Mouse (Mus musculus) stomach, embryonic 14.5 days (tissue): ENCODE measurements at regions not wholly inside any gene's neighbourhood (a gene's known extent, or its start where the extent isn't known, plus 50 kb on each side); places are given as distances from the start of the nearest gene placed in this dataset.

Experiments used
- ATAC-seq: fragments of 200-750 bp; cut with Nextera tagmentation; 2 replicates; pipeline ENCODE4 v1.8.0; 2017; ENCODE audit warnings: low read depth, moderate TSS enrichment; ENCODE audit not compliant: insufficient number of reproducible peaks, insufficient read depth, low FRiP score
- H3K27ac ChIP-seq: fragments of 300-500 bp; sonication (generic); 2 replicates; pipeline ENCODE4 v1.5.1; 2014; ENCODE audit warnings: mild to moderate bottlenecking, low read length, moderate library complexity, mixed read lengths
- H3K27me3 ChIP-seq: fragments of 300-500 bp; sonication (generic); 2 replicates; pipeline ENCODE4 v1.6.1; 2014; ENCODE audit warnings: low read length, control low read depth, mixed read lengths; ENCODE audit not compliant: control insufficient read depth, insufficient read depth
- H3K36me3 ChIP-seq: fragments of 300-500 bp; sonication (generic); 2 replicates; pipeline ENCODE4 v1.6.1; 2014; ENCODE audit warnings: mild to moderate bottlenecking, control low read depth, low read length, moderate library complexity, mixed read lengths; ENCODE audit not compliant: control insufficient read depth, insufficient read depth
- H3K4me1 ChIP-seq: fragments of 300-500 bp; sonication (generic); 2 replicates; pipeline ENCODE4 v1.6.1; 2014; ENCODE audit warnings: low read length, control low read depth, mixed read lengths; ENCODE audit not compliant: control insufficient read depth, insufficient read depth
- H3K4me2 ChIP-seq: fragments of 300-500 bp; sonication (generic); replicated peaks from 2 replicates; pipeline ENCODE4 v1.6.1; 2014; ENCODE audit warnings: low read depth, low read length, control low read depth
- H3K4me3 ChIP-seq: fragments of 300-500 bp; sonication (generic); 2 replicates; pipeline ENCODE4 v1.5.1; 2014; ENCODE audit warnings: low read depth, low read length, control low read depth
- H3K9ac ChIP-seq: fragments of 300-500 bp; sonication (generic); replicated peaks from 2 replicates; pipeline ENCODE4 v1.6.1; 2014; ENCODE audit warnings: low read depth, mild to moderate bottlenecking, control low read depth, low read length, moderate library complexity, mixed read lengths
- H3K9me3 ChIP-seq: fragments of 300-500 bp; sonication (generic); 2 replicates; pipeline ENCODE4 v1.6.1; 2016; ENCODE audit warnings: low read depth, low read length, control low read depth; ENCODE audit not compliant: control insufficient read depth
- WGBS: fragments of 180-500 bp; shearing (Covaris S2); extraction: QIAGEN DNeasy Blood & Tissue Kit; methylation state at CpG from one replicate; pipeline ENCODE4 v1.1.7; 2014; 5-methylcytosine and 5-hydroxymethylcytosine counted together

DNA sequence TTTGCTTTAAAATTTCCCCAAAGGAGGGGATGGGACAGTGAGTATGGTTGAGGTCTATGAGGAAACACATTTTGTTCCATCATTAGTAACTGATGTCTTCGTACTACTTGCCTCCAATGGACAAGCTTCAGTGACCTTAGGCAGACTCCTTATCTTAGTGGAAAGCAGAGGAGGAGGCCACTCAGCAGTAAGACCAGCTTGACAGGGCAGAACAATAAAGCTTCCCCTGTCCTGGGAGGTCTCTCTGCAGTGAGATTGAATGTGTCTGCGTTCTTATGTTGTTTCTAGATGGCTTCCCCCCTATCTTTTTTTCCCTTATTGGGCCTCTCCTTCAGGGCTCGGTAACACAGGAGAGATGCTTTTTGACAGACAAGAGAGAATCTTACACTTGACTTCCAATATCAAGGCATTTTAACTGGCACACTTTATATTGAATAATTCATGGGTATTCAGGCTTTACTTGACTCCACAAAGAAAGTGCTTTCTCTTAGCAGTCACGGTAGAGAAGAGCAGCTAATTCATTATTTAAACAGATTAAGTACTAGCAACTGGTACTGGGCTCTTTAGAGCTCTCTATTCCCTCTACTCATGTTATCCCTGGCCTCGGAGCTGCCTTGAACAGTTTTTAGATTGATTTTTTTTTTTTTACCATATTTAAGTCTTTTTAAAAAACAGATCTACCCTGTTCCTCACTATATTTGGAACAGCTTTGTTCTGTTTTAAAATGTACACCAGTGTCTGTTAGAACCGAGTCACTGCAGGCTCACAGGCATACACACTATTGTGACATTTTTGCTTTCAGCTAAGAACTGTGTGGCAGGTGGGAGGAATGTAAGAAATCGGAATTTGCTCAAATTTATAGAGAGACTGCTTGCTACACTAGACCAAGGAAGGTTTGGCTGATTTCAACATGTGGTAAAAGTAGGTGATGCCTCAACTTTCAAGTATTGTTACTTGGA lies 347.2 kb downstream of the Cetn3 start:
- no peaks in the 10 kb centered on the region for H3K27me3 ChIP-seq
- no peak overlapping the region for H3K27ac ChIP-seq
- 54% methylated on average over 7 of the region's 7 CpGs for WGBS
- no peak for ATAC-seq
- no peak overlapping the region for H3K4me2 ChIP-seq
- no peaks in the 10 kb centered on the region for H3K36me3 ChIP-seq
- H3K4me3 ChIP-seq, result no peak overlapping the region
- no peak overlapping the region for H3K9ac ChIP-seq
- H3K4me1 ChIP-seq, result no peaks in the 10 kb centered on the region
- H3K9me3 ChIP-seq, result no peaks in the 10 kb centered on the region
